Mouse (Mus musculus): ENCODE measurements around the gene Sergef. TPM values are rescaled to one million over a fixed set of nuclear protein-coding genes. Genes with fewer than 3 reads are reported as not detected.

Sergef gene
- total RNA-seq, 1 experiment from 2014 or later = 13.7 TPM

DNA sequence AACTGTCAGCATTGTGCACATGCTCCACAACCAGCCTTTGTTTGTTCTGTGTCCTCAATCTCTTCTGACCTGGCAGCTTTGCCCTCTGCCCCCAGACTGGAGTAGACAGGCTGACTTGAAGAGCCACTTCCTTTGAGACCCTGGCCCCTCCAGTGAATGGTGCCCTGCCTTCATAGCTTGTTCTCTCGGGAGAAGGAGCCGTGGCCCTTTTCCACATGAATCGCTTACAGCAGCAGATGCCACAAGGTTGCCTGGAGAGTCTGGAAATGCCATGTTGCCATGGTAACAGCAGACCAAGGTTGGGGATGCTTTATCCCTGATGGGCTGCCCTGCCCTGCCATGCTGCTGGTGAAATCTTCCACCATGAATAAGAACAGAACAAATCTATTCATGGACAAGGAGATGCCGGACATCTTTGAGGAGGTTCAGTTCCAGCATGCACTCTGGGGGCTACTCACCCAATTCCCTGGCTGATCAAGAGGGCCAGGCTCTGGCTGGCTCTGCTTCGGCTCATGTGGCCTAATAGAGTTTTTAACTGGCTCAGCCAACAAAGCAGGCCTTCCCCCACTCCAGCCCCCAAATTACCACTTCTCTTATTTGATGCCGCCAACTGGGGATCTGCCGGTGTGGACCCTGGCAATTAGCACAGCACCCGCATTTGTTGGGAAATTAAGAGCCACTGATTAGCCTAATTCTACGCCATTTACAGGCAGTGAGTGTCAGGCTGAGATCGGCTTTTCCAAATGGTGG, 185.5 kb downstream of the Sergef start:
- no peak for ATAC-seq (replicated peaks in 1 of 2; ENCODE audit: insufficient read depth in 1 of 2, low FRiP score in 2 of 2, low TSS enrichment in 1 of 2, low read depth in 1 of 2, poor library complexity in 2 of 2, severe bottlenecking in 2 of 2)

DNA sequence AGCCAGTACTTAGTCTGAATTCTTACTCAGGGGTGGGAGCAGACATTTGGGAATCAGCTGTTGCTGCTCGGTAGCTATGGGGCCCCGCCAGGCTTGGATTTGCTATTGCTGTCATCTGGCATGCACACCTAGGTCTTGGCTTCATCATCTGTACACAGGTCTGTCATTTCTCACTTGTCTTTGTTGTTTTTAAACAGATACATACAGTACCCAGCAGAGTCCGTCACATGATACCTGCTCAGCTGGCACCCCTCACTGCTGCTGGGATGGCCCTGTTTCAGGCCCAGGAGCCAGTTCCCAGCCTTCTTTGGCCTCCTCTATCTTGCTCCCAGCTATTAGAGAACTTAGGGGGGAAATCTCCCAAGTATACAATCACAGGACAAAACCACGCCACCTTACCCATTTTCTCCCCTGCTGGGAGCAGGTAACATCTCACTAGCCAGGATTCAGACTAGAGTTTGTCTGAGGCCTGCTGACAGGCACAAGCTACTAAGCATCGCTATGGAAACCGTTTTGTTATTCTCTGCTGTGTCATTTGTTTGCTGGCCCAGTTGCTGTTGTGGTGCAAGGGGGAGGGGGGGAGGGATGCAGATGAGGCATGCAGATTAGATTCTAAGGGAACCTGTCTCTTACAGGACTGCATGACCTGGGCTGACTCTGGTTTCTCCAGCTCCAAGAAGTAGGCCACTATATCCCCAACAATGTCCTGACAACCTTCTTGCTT, 190.5 kb downstream of the Sergef start:
- ATAC-seq (replicated peaks in 1 of 2; ENCODE audit: insufficient read depth in 1 of 2, low FRiP score in 2 of 2, low TSS enrichment in 1 of 2, low read depth in 1 of 2, poor library complexity in 2 of 2, severe bottlenecking in 2 of 2) = 0 out of 4 replicates have a peak, but pooled peaks of 1 of the 2 experiments have one; percentile 29

DNA sequence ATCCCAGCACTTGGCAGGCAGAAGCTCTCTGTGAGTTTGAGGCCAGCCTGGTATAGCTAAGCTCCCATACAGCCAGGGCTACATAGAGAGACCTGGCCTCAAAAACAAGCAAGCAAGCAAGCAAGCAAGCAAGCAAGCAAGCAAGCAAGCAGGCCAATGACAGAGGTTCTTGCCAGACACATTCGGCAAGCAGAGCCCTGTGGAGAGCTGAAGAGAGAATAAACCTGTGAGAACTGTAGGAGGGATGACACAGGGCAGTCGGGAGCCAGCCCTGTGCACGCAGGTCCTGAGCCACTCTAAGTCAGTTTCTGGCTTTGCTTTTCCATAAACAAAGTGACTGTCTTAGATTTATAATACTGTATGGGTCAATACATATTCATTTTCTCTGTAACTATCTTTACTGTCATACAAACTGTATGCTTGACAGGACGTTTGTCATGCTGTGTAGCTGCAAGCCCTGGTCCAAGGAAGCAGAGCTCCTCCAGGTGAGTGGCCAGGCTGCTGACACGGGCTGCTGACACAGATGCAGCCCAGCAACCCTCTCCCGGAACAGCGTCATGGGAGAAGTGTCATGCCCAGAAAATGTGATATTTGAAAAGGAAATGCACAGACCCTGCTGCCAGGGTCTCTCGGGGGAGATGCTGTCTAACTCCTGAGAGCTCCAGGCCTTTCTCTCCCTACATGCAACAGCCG, 192.0 kb downstream of the Sergef start:
- no peak for ATAC-seq (replicated peaks in 1 of 2; ENCODE audit: insufficient read depth in 1 of 2, low FRiP score in 2 of 2, low TSS enrichment in 1 of 2, low read depth in 1 of 2, poor library complexity in 2 of 2, severe bottlenecking in 2 of 2)

DNA sequence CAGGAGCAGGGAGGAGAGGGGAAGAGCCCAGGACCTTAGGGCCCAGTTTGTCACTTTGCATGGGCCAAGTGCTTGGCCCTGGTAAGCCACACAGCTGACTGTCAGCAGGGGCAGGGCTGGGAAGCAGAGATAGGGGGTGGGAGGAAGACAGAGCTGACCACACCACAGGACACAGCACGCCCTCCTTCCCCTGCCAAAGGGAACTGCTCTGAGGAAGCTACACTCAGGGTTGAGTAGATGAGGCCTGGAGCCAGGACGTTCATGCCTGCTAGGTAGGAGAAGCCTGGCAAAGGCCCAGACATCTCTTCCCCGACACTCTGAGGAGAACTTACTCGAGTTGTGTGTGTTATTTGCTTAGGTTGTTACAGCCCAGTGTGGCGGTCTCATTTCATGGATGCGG, 193.7 kb downstream of the Sergef start:
- peak; percentile 76 to 79 for ATAC-seq (replicated peaks in 1 of 2; ENCODE audit: insufficient read depth in 1 of 2, low FRiP score in 2 of 2, low TSS enrichment in 1 of 2, low read depth in 1 of 2, poor library complexity in 2 of 2, severe bottlenecking in 2 of 2)

DNA sequence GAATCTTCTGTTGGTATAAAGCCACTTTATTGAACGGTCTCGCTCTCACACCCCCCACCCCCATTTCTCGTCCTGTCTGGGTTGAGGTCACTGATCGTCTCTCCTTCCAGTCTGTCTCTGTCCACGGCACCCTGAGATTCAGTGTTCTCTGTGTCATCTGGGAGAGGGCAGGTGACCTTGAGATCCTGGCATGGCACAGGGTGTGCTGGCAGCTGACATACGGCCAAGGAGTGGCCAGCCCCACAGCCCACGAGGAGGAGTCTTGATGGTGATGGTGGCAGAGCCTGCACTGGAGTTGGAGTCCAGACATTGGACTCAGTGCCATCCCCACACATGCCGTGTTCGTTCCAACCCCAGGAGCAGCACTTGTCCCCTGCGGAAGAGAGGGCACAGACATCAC, 196.4 kb downstream of the Sergef start:
- ATAC-seq (replicated peaks in 1 of 2; ENCODE audit: insufficient read depth in 1 of 2, low FRiP score in 2 of 2, low TSS enrichment in 1 of 2, low read depth in 1 of 2, poor library complexity in 2 of 2, severe bottlenecking in 2 of 2) = no peak

DNA sequence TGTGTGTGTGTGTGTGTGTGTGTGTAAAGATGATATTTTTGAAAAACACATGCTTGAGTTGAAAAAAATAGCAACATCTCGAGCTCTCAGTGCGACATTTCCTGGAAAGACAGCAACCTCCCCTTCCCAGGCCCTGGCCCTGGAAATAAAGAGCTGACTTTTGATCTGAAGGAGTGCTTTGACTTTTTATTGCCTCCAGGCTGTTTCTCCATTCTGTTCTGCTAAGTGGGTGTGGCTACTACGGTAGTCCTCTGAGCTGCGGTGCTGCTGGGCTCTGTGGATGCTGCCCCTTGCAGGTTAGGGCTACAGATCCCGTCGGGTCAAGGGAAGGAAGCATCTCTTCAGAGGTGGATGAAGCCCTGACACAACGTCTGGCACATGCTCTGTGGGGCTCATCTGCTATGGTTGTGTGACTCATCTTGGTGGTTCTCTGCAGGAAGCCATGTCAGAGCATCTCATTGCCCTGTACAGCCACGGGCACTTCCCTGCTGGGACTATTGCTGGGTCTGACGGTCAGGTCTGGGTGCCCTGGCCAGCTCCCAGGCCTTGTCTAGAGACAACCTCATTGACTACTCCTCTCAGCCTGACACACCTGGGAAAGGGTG, 201.0 kb downstream of the Sergef start:
- no peak for ATAC-seq (replicated peaks in 1 of 2; ENCODE audit: insufficient read depth in 1 of 2, low FRiP score in 2 of 2, low TSS enrichment in 1 of 2, low read depth in 1 of 2, poor library complexity in 2 of 2, severe bottlenecking in 2 of 2)

DNA sequence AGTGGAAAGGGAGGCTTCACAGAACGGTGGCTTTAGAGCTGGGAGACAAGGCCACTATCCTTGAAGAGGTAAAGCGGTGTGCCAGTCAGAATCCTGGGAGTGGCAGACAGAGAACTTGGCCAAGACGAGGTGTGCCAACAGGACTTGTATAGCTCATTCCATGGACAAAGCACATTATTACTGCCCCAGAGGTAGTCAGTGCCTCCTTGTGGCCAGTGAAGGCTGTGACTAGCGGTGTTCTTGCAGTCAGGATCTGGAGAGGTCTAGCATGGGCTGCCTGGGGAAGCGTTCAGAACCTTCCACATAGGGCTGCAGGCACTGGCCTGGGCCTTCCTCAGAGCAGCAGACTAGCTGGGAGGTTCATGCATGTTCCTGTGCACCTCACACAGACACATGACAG, 203.8 kb downstream of the Sergef start:
- no peak for ATAC-seq (replicated peaks in 1 of 2; ENCODE audit: insufficient read depth in 1 of 2, low FRiP score in 2 of 2, low TSS enrichment in 1 of 2, low read depth in 1 of 2, poor library complexity in 2 of 2, severe bottlenecking in 2 of 2)

DNA sequence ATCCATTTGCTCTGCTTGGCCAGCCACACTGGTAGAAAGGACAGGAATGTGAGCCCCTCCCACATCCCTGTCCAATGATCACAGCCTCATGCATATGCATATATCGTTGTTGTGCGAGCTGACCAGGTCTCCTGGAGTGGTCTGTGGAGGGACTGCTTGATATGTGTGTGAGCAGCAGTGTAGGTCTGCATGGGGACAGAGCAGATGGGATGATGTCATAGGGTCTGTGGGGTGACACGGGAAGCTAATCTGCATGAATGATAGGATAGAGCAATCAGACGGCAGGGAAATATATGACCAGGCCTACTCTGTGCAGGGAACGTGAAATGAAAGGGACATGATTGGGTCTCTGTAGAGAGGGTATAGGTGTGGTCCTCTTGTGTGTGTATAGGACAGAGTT, 205.7 kb downstream of the Sergef start:
- no peak for ATAC-seq (replicated peaks in 1 of 2; ENCODE audit: insufficient read depth in 1 of 2, low FRiP score in 2 of 2, low TSS enrichment in 1 of 2, low read depth in 1 of 2, poor library complexity in 2 of 2, severe bottlenecking in 2 of 2)

DNA sequence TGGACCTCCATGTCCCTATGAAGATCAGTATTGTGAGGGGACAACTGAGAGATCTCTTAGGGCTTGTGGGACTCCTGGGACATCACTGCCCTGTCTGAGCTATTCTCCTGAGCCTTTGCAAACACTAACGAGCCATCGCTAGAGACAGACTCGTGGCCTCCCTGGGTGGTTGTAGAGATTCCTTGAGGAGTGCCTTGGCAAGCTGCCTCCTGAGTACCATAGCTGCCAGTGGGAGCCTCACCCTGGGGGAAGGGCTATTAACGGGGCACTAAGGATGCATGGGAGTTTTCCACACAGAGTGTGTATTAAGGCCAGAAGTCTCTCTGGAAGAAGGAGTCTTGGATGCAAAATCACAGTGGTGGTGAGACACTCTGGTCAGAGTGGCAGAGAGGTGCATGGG, 214.6 kb downstream of the Sergef start:
- ATAC-seq (replicated peaks in 1 of 2; ENCODE audit: insufficient read depth in 1 of 2, low FRiP score in 2 of 2, low TSS enrichment in 1 of 2, low read depth in 1 of 2, poor library complexity in 2 of 2, severe bottlenecking in 2 of 2) = no peak

DNA sequence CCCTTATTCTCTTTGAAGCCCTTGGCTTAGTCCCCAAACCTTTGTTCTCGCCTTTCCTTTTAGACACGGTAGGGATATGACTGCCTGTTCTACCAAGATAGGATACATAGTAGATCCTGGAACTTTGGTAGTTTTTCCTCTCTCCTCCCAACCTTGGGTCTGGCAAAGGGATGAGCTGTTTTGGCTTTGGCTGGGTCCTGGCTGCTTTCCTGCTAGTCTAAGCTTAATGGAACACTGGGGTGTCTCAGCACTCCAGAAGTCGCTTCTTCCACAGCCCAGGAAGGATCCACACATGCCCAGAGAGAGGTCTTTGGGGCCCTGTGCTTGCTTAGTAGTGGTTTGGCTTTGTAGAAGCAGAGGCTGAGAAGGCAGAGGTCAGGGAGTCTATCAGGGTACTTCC, 215.7 kb downstream of the Sergef start:
- ATAC-seq (replicated peaks in 1 of 2; ENCODE audit: insufficient read depth in 1 of 2, low FRiP score in 2 of 2, low TSS enrichment in 1 of 2, low read depth in 1 of 2, poor library complexity in 2 of 2, severe bottlenecking in 2 of 2) = no peak

DNA sequence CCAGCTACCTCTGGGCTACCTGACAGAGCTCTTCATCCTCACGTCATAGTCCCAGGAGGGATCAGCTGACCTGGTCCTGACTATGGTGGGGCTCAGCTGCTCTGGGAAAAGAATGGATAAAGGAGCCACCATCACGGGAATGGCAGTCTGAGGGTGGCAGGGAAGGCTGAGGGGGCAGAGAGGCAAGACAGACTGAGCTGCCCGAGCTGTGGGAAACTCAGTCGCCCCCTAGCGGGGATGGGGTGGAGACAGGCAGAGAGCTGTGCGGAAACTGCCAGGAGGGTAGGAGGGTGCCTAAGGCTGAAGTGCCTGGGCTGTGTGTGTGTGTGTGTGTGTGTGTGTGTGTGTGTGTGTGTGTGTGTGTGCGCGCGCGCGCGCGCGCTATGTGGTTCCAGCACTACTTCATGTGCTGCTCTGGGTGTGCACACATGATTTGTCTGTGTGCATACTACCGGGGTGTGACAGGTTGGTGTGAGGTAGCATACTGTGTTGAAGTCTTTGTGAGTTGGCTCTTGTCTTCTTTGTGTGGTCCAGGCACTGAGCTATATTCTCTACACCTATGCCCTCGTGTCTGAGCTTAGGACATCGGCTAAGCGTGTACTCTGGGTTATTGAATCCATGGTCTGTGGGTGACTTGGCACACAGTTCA, 216.7 kb downstream of the Sergef start:
- ATAC-seq (replicated peaks in 1 of 2; ENCODE audit: insufficient read depth in 1 of 2, low FRiP score in 2 of 2, low TSS enrichment in 1 of 2, low read depth in 1 of 2, poor library complexity in 2 of 2, severe bottlenecking in 2 of 2) = peak; percentile 61 to 69

DNA sequence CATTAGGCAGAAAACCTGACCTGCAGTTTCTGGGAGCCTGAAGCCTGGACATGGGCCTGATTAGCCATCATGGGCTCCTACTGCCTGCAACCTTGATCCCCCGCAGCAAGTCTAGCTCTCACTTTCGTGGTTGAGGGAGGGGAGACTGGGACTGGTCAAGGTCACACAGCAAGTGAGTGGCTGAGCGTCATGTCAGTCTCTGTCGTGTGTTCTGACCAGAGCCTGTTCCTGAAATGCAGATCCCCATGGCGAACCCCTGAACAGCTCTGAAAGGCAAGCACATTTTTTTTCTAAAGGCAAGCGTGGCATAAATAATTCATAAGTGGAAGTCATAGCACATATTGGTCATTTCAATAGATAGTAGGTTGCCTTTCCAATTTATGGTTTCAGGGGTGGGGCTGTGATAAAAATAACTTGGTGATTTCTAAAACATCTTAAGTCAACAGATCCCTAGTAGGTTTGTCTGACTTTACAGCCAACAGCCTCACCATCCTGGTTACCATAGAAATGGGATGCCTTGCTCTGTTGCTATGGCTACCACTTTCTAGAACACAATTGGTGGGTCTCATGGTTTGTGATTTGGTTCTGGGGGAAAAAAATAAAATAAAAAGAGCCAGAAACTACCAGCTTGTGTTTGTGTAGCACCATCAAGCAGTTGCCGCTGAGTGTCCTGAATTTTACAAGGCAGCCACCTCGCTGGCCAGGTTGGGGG, 217.4 kb downstream of the Sergef start:
- no peak for ATAC-seq (replicated peaks in 1 of 2; ENCODE audit: insufficient read depth in 1 of 2, low FRiP score in 2 of 2, low TSS enrichment in 1 of 2, low read depth in 1 of 2, poor library complexity in 2 of 2, severe bottlenecking in 2 of 2)

DNA sequence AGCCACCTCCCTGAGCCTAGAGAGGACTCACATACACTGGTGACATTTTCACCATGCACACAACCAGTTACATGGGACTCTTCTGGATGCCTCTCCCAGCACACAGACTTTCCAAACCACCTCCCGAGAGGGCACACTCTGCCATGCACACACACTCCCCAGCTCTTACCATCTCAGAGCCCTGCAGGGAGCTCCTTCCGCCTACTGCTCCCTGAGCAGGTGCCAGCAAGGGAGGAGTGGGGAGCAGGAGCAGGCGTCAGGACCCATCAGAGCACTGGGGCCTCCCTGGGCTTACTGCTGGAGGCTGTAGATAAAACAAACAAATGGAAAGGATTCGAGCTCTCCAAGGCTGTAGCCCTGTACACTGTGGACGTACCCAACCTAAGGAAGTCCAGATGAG, 218.1 kb downstream of the Sergef start:
- no peak for ATAC-seq (replicated peaks in 1 of 2; ENCODE audit: insufficient read depth in 1 of 2, low FRiP score in 2 of 2, low TSS enrichment in 1 of 2, low read depth in 1 of 2, poor library complexity in 2 of 2, severe bottlenecking in 2 of 2)

DNA sequence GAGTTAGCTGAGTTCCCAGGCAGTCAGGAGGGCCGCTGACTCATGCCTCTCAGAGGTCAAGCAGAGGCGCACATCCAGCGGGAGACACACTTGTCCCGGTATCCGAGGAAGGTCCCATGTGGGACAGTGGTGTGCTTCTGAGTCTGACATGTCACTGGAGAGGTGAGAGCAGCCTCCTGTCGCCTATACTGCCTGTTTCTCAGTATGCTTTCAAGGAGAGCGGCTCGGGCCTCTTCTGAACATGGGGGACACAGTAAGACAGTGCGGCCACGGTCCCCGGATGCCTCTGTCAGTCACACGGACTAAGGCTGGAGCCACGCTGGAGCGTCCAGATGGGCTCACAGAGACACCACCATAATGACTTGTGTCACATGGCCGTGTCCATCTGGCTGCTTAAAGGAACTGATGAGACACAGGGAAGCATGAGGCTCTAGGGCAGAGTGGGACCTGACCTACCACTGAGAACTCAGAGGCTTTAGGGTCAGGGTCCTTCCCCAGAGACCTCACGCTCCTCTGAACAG, 221.4 kb downstream of the Sergef start:
- ATAC-seq (replicated peaks in 1 of 2; ENCODE audit: insufficient read depth in 1 of 2, low FRiP score in 2 of 2, low TSS enrichment in 1 of 2, low read depth in 1 of 2, poor library complexity in 2 of 2, severe bottlenecking in 2 of 2) = no peak

DNA sequence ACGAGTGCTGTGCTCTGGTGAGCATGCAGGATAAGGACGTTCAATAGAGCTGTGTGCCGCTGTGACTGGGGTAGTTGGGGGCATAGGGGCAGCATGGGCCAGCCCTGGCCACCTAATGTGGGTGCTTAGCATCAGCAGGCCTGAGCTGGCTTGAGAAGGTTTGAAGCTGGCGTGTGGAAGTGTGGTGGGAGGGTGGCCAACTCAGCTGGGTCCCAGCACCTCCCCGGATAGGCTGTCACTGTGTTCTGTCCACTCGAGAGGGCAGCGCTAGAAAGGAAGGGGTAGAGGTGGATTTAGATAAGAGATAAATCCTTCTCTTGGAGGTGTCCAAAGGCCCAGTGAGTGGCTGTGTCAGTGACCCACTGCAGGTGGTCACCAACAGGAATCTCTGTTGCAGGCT, 222.1 kb downstream of the Sergef start:
- no peak for ATAC-seq (replicated peaks in 1 of 2; ENCODE audit: insufficient read depth in 1 of 2, low FRiP score in 2 of 2, low TSS enrichment in 1 of 2, low read depth in 1 of 2, poor library complexity in 2 of 2, severe bottlenecking in 2 of 2)

DNA sequence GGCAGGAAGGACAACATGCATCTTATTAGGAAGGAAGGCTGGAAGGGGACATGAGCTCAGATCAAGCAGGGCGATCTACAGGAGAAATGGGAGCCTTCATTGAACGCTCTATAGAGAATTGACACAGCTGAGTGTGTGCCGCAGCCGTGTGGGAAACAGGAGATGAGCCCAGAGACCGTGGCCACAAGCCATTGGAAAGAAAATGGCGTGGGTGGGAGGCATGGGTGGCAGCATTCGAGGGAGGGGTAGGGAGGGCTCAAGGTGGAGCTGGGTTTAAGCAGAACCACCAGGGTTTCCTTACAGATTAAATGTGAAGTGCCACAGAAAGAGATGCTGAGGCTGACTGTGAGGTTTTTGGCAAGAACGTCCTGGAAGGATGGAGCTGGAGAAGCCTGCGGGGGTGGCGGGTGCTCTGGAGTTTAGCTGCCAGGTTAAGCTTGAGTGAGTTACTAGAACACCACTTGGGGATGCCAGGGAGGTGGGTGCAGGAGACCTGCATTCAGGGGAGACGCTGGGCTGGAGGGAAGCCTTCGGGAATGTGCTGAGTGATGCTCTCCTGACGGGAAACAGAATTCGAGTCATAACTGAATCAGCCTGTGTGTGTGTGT, 223.7 kb downstream of the Sergef start:
- ATAC-seq (replicated peaks in 1 of 2; ENCODE audit: insufficient read depth in 1 of 2, low FRiP score in 2 of 2, low TSS enrichment in 1 of 2, low read depth in 1 of 2, poor library complexity in 2 of 2, severe bottlenecking in 2 of 2) = no peak
